Mouse (Mus musculus) kidney, adult 8-10 months (tissue): ENCODE data around the gene Amd1.

Source experiments
- DNase-seq, 2 experiments: peaks; one replicate each; pipeline ENCODE4 v3.0.0; 2022

Amd1 gene

GRCm38 (mm10) chr10:40302140-40302985, at the start of gene Amd1:
Gene Amd1 (minus strand): TSS chr10:40302186.
- DNase-seq: peak; percentile 99 to 100

GRCm38 (mm10) chr10:40351156-40351555, 49.2 kb upstream of the Amd1 start:
- peak in 1 of 2 experiments; percentile 2 for DNase-seq

GRCm38 (mm10) chr10:40350245-40350932, 48.4 kb upstream of the Amd1 start:
- DNase-seq: peak in 1 of 2 experiments; percentile 0

- peak; percentile 19 to 39 for DNase-seq
These were observed 47.7 kb upstream of the Amd1 start for GRCm38 (mm10) chr10:40349631-40350177.

- DNase-seq: peak; percentile 99
These were observed 46.9 kb upstream of the Amd1 start for GRCm38 (mm10) chr10:40348566-40349536.

GRCm38 (mm10) chr10:40347461-40347954, 45.5 kb upstream of the Amd1 start:
- peak in 1 of 2 experiments; percentile 1 for DNase-seq

- DNase-seq: no peak
These were observed 44.9 kb upstream of the Amd1 start for GRCm38 (mm10) chr10:40346776-40347403.

- no peak for DNase-seq
These were observed 40.0 kb upstream of the Amd1 start for GRCm38 (mm10) chr10:40342036-40342435.

- DNase-seq: no peak
These were observed 37.5 kb upstream of the Amd1 start, which contains the start of gene Cdk19 for GRCm38 (mm10) chr10:40339351-40339964. Gene Cdk19 (plus strand): TSS chr10:40339564.

GRCm38 (mm10) chr10:40332864-40333263, 30.9 kb upstream of the Amd1 start:
- no peak for DNase-seq

GRCm38 (mm10) chr10:40330262-40330661, 28.3 kb upstream of the Amd1 start:
- no peak for DNase-seq

- DNase-seq: peak in 1 of 2 experiments; percentile 31
These were observed 26.1 kb upstream of the Amd1 start for GRCm38 (mm10) chr10:40328004-40328551.

GRCm38 (mm10) chr10:40320306-40320705, 18.3 kb upstream of the Amd1 start:
- no peak for DNase-seq

- no peak for DNase-seq
These were observed 15.0 kb upstream of the Amd1 start for GRCm38 (mm10) chr10:40316841-40317585.

- DNase-seq: no peak
These were observed 10.8 kb upstream of the Amd1 start for GRCm38 (mm10) chr10:40312781-40313180.

- no peak for DNase-seq
These were observed 8.1 kb upstream of the Amd1 start for GRCm38 (mm10) chr10:40309884-40310635.

- DNase-seq: no peak
These were observed 6.0 kb upstream of the Amd1 start for GRCm38 (mm10) chr10:40307826-40308583.

GRCm38 (mm10) chr10:40305989-40306388, 4.0 kb upstream of the Amd1 start:
- DNase-seq: no peak
